Mouse (Mus musculus): ENCODE data around the gene Mllt11. TPM values are rescaled to one million over a fixed set of nuclear protein-coding genes. Genes with fewer than 3 reads are reported as not detected.

Gene Mllt11
- polyA plus RNA-seq, 2 experiments, result 16.7 to 38.5 TPM

- TF ChIP-seq POLR2A (IDR thresholded peaks at IDR 0.05; ENCODE audit: borderline replicate concordance, extremely low read depth, insufficient read depth, insufficient read length), result no peak
- Histone ChIP-seq H3K9ac (ENCODE audit: low read depth, low read length, severe bottlenecking) (no peak overlapping the region), H3K4me3 (replicated peaks; ENCODE audit: low read length) (no peak overlapping the region), H3K27ac (replicated peaks; ENCODE audit: low read depth, low read length) (no peak overlapping the region), H3K9me3 (ENCODE audit: control insufficient read depth, low read length) (no peaks in the 10 kb centered on the region), H3K4me1 (ENCODE audit: control insufficient read depth, insufficient read depth, low read length) (no peaks in the 10 kb centered on the region), H3K4me2 (replicated peaks; ENCODE audit: low read depth, low read length, severe bottlenecking) (no peak overlapping the region), H3K27me3 (ENCODE audit: control insufficient read depth, insufficient read depth, low read length) (no peaks in the 10 kb centered on the region), H3K36me3 (ENCODE audit: control insufficient read depth, insufficient read depth, low read length) (peaks cover 84% of the 10 kb centered on the region)
- 83% methylated on average over 4 of the region's 4 CpGs for WGBS
- ATAC-seq (ENCODE audit: low FRiP score, low read depth) (no peak), DNase-seq (ENCODE audit: low spot score) (no peak)
These were observed 30.0 kb upstream of the Mllt11 start for GRCm38 (mm10) chr3:95261975-95262374.

DNA sequence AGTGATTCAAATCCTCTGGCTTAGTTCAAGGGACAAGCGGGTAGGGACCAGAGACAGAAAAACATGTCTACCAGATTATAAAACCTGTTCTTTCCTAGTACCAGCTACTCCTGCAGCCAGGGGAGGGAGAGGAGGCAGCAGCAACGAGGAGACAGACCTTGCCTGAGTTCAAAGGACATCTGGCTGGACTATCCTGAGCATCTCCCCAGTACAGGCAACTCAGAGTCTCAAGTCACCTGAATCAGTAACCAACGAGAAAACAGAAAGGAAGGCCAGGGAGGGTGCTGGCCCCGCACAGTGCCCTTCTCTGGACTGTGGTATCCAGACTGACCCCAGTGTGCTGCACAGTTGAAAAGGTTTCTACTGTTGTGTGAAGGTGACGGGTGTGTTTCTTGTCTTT, 25.0 kb upstream of the Mllt11 start:
- no peaks in the 10 kb centered on the region for H3K27me3 ChIP-seq (ENCODE audit: control insufficient read depth, insufficient read depth, low read length)
- peaks cover 87% of the 10 kb centered on the region for H3K36me3 ChIP-seq (ENCODE audit: control insufficient read depth, insufficient read depth, low read length)
- H3K9me3 ChIP-seq (ENCODE audit: control insufficient read depth, low read length), result no peaks in the 10 kb centered on the region
- ATAC-seq (ENCODE audit: low FRiP score, low read depth), result no peak
- no peak overlapping the region for H3K4me2 ChIP-seq (replicated peaks; ENCODE audit: low read depth, low read length, severe bottlenecking)
- WGBS, result 83% methylated on average over 5 of the region's 5 CpGs
- TF ChIP-seq POLR2A (IDR thresholded peaks at IDR 0.05; ENCODE audit: borderline replicate concordance, extremely low read depth, insufficient read depth, insufficient read length), result no peak
- no peak for DNase-seq (ENCODE audit: low spot score)
- H3K27ac ChIP-seq (replicated peaks; ENCODE audit: low read depth, low read length), result no peak overlapping the region
- H3K4me3 ChIP-seq (replicated peaks; ENCODE audit: low read length), result no peak overlapping the region
- H3K9ac ChIP-seq (ENCODE audit: low read depth, low read length, severe bottlenecking), result no peak overlapping the region
- H3K4me1 ChIP-seq (ENCODE audit: control insufficient read depth, insufficient read depth, low read length), result no peaks in the 10 kb centered on the region

- Histone ChIP-seq H3K4me2 (replicated peaks; ENCODE audit: low read depth, low read length, severe bottlenecking) (0 out of 2 replicates have a peak within 1 kb of the TSS, but pooled peaks have one; percentile 3), H3K27me3 (ENCODE audit: control insufficient read depth, insufficient read depth, low read length) (no peaks in the 10 kb centered on the region), H3K9me3 (ENCODE audit: control insufficient read depth, low read length) (no peaks in the 10 kb centered on the region), H3K36me3 (ENCODE audit: control insufficient read depth, insufficient read depth, low read length) (peaks cover 35% of the 10 kb centered on the region), H3K4me3 (replicated peaks; ENCODE audit: low read length) (no peak within 1 kb of the TSS), H3K4me1 (ENCODE audit: control insufficient read depth, insufficient read depth, low read length) (no peaks in the 10 kb centered on the region), H3K27ac (replicated peaks; ENCODE audit: low read depth, low read length) (no peak within 1 kb of the TSS), H3K9ac (ENCODE audit: low read depth, low read length, severe bottlenecking) (no peak within 1 kb of the TSS)
- DNase-seq (ENCODE audit: low spot score) (no peak), ATAC-seq (ENCODE audit: low FRiP score, low read depth) (no peak)
- WGBS, result 49% methylated on average over 7 of the region's 7 CpGs
- no peak for TF ChIP-seq POLR2A (IDR thresholded peaks at IDR 0.05; ENCODE audit: borderline replicate concordance, extremely low read depth, insufficient read depth, insufficient read length)
These were observed 18.9 kb upstream of the Mllt11 start, which contains the start of gene Bnipl for GRCm38 (mm10) chr3:95250783-95251424. TSS of gene Bnipl (minus strand) at chr3:95251193.

DNA sequence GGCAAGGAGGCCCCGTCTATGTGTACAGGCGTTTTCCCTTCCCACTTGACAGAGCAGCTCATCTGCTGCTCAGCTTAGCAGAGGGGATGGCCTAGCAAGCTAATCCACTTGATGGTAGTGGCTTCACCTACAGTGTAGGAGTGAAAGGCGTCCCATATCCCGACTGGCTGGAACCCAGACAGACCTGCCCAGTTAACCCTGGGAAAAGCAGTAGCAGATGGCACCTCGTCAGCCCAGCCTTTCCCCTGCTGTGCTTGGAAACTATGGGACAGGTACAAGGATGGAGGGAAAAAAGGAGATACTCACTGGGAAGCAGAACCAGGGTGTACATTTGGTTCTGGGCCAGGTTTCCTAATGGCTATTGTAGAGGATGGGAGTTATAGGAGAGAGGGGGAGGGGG, 18.4 kb upstream of the Mllt11 start:
- Histone ChIP-seq H3K4me1 (ENCODE audit: control insufficient read depth, insufficient read depth, low read length) (no peaks in the 10 kb centered on the region), H3K9me3 (ENCODE audit: control insufficient read depth, low read length) (no peaks in the 10 kb centered on the region), H3K4me2 (replicated peaks; ENCODE audit: low read depth, low read length, severe bottlenecking) (0 out of 2 replicates have a peak overlapping the region, but pooled peaks have one; percentile 3), H3K9ac (ENCODE audit: low read depth, low read length, severe bottlenecking) (no peak overlapping the region), H3K27ac (replicated peaks; ENCODE audit: low read depth, low read length) (no peak overlapping the region), H3K4me3 (replicated peaks; ENCODE audit: low read length) (no peak overlapping the region), H3K36me3 (ENCODE audit: control insufficient read depth, insufficient read depth, low read length) (peaks cover 29% of the 10 kb centered on the region), H3K27me3 (ENCODE audit: control insufficient read depth, insufficient read depth, low read length) (no peaks in the 10 kb centered on the region)
- 69% methylated on average over 5 of the region's 5 CpGs for WGBS
- no peak for ATAC-seq (ENCODE audit: low FRiP score, low read depth)
- no peak for DNase-seq (ENCODE audit: low spot score)
- no peak for TF ChIP-seq POLR2A (IDR thresholded peaks at IDR 0.05; ENCODE audit: borderline replicate concordance, extremely low read depth, insufficient read depth, insufficient read length)

DNA sequence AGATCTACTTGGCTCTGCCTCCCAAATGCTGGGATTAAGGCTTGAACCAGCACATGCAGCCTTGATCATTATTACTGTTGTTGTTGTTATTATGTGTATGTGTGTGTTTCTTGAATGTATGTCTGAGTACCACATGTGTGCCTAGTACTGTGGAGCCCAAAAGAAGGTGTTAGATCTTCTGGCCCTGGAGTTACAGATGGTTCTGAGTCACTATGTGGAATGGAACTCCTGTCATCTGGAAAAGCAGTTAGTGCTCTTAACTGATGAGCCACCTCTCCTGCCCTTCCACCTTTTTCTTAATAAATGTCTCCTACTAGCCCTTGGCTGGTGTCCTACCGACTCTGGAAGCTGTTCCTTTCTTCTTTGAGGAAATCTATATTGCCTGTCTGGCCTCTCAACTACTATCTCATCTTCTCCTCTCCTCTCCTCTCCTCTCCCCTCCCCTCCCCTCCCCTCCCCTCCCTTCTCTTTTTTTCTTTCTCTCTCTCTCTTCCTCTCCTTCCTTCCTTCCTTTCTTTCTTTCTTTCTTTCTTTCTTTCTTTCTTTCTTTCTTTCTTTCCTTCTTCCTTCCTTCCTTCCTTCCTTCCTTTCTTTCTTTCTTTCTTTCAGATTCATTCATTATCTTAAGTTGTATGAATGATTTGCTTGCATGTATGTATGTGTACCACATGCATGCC, 15.8 kb upstream of the Mllt11 start:
- no peaks in the 10 kb centered on the region for H3K27me3 ChIP-seq (ENCODE audit: control insufficient read depth, insufficient read depth, low read length)
- no peak for ATAC-seq (ENCODE audit: low FRiP score, low read depth)
- H3K4me2 ChIP-seq (replicated peaks; ENCODE audit: low read depth, low read length, severe bottlenecking), result no peak overlapping the region
- no peak overlapping the region for H3K9ac ChIP-seq (ENCODE audit: low read depth, low read length, severe bottlenecking)
- no peaks in the 10 kb centered on the region for H3K4me1 ChIP-seq (ENCODE audit: control insufficient read depth, insufficient read depth, low read length)
- 55% methylated on average over 1 of the region's 1 CpGs for WGBS
- no peak overlapping the region for H3K4me3 ChIP-seq (replicated peaks; ENCODE audit: low read length)
- no peaks in the 10 kb centered on the region for H3K9me3 ChIP-seq (ENCODE audit: control insufficient read depth, low read length)
- H3K27ac ChIP-seq (replicated peaks; ENCODE audit: low read depth, low read length), result no peak overlapping the region
- H3K36me3 ChIP-seq (ENCODE audit: control insufficient read depth, insufficient read depth, low read length), result 0 out of 2 replicates have a peak, but pooled peaks cover 7% of the 10 kb centered on the region
- no peak for TF ChIP-seq POLR2A (IDR thresholded peaks at IDR 0.05; ENCODE audit: borderline replicate concordance, extremely low read depth, insufficient read depth, insufficient read length)
- DNase-seq (ENCODE audit: low spot score), result no peak
